Mouse (Mus musculus) forebrain, postnatal 0 days (tissue): ENCODE results near the gene Atat1. TPM values are rescaled to one million over a fixed set of nuclear protein-coding genes. Genes with fewer than 3 reads are reported as not detected.

Experiments
- ATAC-seq: fragments of 200-750 bp; cut with Nextera tagmentation; 2 replicates; pipeline ENCODE4 v1.8.0; 2017; ENCODE audit warnings: mild to moderate bottlenecking, moderate library complexity
- DNase-seq: peaks from one replicate; pipeline ENCODE4 v3.0.0-alpha.2; 2015
- H3K27ac ChIP-seq: fragments of 300-500 bp; sonication (generic); 2 replicates; pipeline ENCODE4 v1.5.1; 2014; ENCODE audit warnings: low read depth, mild to moderate bottlenecking, antibody characterized with exemption, low read length, moderate library complexity, mixed read lengths
- H3K27me3 ChIP-seq: fragments of 300-500 bp; sonication (generic); 2 replicates; pipeline ENCODE4 v1.6.1; 2014; ENCODE audit warnings: mild to moderate bottlenecking, low read length, mixed read lengths; ENCODE audit not compliant: insufficient read depth
- H3K36me3 ChIP-seq: fragments of 300-500 bp; sonication (generic); 2 replicates; pipeline ENCODE4 v1.6.1; 2014; ENCODE audit warnings: mild to moderate bottlenecking, moderate library complexity; ENCODE audit not compliant: insufficient read depth
- H3K4me1 ChIP-seq: fragments of 300-500 bp; sonication (generic); 2 replicates; pipeline ENCODE4 v1.6.1; 2014; ENCODE audit warnings: antibody characterized with exemption; ENCODE audit not compliant: insufficient read depth
- H3K4me2 ChIP-seq: fragments of 300-500 bp; sonication (generic); 2 replicates; pipeline ENCODE4 v1.6.1; 2014; ENCODE audit warnings: low read depth, mild to moderate bottlenecking, moderate library complexity
- H3K4me3 ChIP-seq: fragments of 300-500 bp; sonication (generic); 2 replicates; pipeline ENCODE4 v1.5.1; 2014; ENCODE audit warnings: low read depth, low read length, mixed read lengths
- H3K9ac ChIP-seq: fragments of 300-500 bp; sonication (generic); 2 replicates; pipeline ENCODE4 v1.6.1; 2014; ENCODE audit warnings: mild to moderate bottlenecking
- H3K9me3 ChIP-seq: fragments of 300-500 bp; sonication (generic); 2 replicates; pipeline ENCODE4 v1.6.1; 2016; ENCODE audit warnings: low read length
- CTCF ChIP-seq: sonication (generic); IDR thresholded peaks from 2 replicates; pipeline ENCODE4 v1.5.1; 2016; ENCODE audit warnings: antibody characterized with exemption, control low read depth, low read depth
- WGBS: fragments of 180-500 bp; shearing (Covaris S2); extraction: QIAGEN DNeasy Blood & Tissue Kit; methylation state at CpG from one replicate; pipeline ENCODE4 v1.1.7; 2014; 5-methylcytosine and 5-hydroxymethylcytosine counted together
- polyA plus RNA-seq: library from polyadenylated mRNA; unstranded; fragments of >200 nt; fragmentation: Nextera tagmentation; extraction: Ambion mirVana; gene quantifications from 2 replicates; pipeline ENCODE4 v1.2.1, GENCODE M21; 2015
- total RNA-seq: library from RNA; depleted of rRNA; stranded (reverse); fragments of >200 nt; gene quantifications from 2 replicates; pipeline ENCODE4 v1.2.3, GENCODE M21; 2014

Gene Atat1
- total and polyA plus RNA-seq, 2 experiments from 2014 or later = 218 to 379 TPM

- no peak overlapping the region for H3K27ac ChIP-seq
- H3K27me3 ChIP-seq = no peaks in the 10 kb centered on the region
- peaks cover 11% of the 10 kb centered on the region for H3K4me1 ChIP-seq
- no peak overlapping the region for H3K4me3 ChIP-seq
- peak; percentile 36; the same call in 1 of the 2 replicates for TF ChIP-seq CTCF
- H3K9me3 ChIP-seq = no peaks in the 10 kb centered on the region
- no peak overlapping the region for H3K4me2 ChIP-seq
- 81% methylated on average over 2 of the region's 2 CpGs for WGBS
- no peak for DNase-seq
- peaks cover 40% of the 10 kb centered on the region for H3K36me3 ChIP-seq
- no peak overlapping the region for H3K9ac ChIP-seq
- ATAC-seq = no peak
These were observed 2.3 kb downstream of the Atat1 start for GRCm38 (mm10) chr17:35907609-35908008.

GRCm38 (mm10) chr17:35905587-35905986, 4.3 kb downstream of the Atat1 start:
- H3K36me3 ChIP-seq = peaks cover 58% of the 10 kb centered on the region
- 91% methylated on average over 1 of the region's 1 CpGs for WGBS
- H3K4me3 ChIP-seq = no peak overlapping the region
- H3K9ac ChIP-seq = no peak overlapping the region
- no peak overlapping the region for H3K27ac ChIP-seq
- ATAC-seq (no peak), DNase-seq (no peak)
- H3K27me3 ChIP-seq = no peaks in the 10 kb centered on the region
- no peak overlapping the region for H3K4me2 ChIP-seq
- peaks cover 11% of the 10 kb centered on the region for H3K4me1 ChIP-seq
- H3K9me3 ChIP-seq = no peaks in the 10 kb centered on the region
- TF ChIP-seq CTCF = no peak

- H3K4me2 ChIP-seq = no peak overlapping the region
- no peak overlapping the region for H3K27ac ChIP-seq
- peaks cover 74% of the 10 kb centered on the region for H3K36me3 ChIP-seq
- H3K4me3 ChIP-seq = no peak overlapping the region
- H3K4me1 ChIP-seq = peaks cover 11% of the 10 kb centered on the region
- H3K9ac ChIP-seq = no peak overlapping the region
- ATAC-seq (no peak), DNase-seq (no peak)
- 84% methylated on average over 4 of the region's 4 CpGs for WGBS
- H3K27me3 ChIP-seq = no peaks in the 10 kb centered on the region
- H3K9me3 ChIP-seq = no peaks in the 10 kb centered on the region
- no peak for TF ChIP-seq CTCF
These were observed 5.9 kb downstream of the Atat1 start for GRCm38 (mm10) chr17:35903992-35904355.

- Histone ChIP-seq H3K9me3 (no peaks in the 10 kb centered on the region), H3K27me3 (no peaks in the 10 kb centered on the region), H3K4me2 (no peak overlapping the region), H3K9ac (no peak overlapping the region), H3K27ac (no peak overlapping the region), H3K4me3 (no peak overlapping the region), H3K4me1 (peaks cover 6% of the 10 kb centered on the region), H3K36me3 (peaks cover 75% of the 10 kb centered on the region)
- 89% methylated on average over 9 of the region's 9 CpGs for WGBS
- DNase-seq (no peak), ATAC-seq (no peak)
- TF ChIP-seq CTCF = no peak
These were observed 6.4 kb downstream of the Atat1 start for GRCm38 (mm10) chr17:35903343-35903991.

- H3K27me3 ChIP-seq = no peaks in the 10 kb centered on the region
- no peak overlapping the region for H3K27ac ChIP-seq
- no peak overlapping the region for H3K9ac ChIP-seq
- ATAC-seq = no peak
- no peak for DNase-seq
- 90% methylated on average over 3 of the region's 3 CpGs for WGBS
- no peak overlapping the region for H3K4me2 ChIP-seq
- H3K9me3 ChIP-seq = no peaks in the 10 kb centered on the region
- H3K36me3 ChIP-seq = peaks cover 65% of the 10 kb centered on the region
- peaks cover 7% of the 10 kb centered on the region for H3K4me1 ChIP-seq
- H3K4me3 ChIP-seq = no peak overlapping the region
- no peak for TF ChIP-seq CTCF
These were observed 9.2 kb downstream of the Atat1 start for GRCm38 (mm10) chr17:35900636-35901035.

- peak overlapping the region; percentile 91; the same call in 1 of the 2 replicates for H3K27ac ChIP-seq
- no peaks in the 10 kb centered on the region for H3K27me3 ChIP-seq
- 43% methylated on average over 23 of the region's 23 CpGs for WGBS
- H3K4me2 ChIP-seq = peak overlapping the region; percentile 97
- no peaks in the 10 kb centered on the region for H3K9me3 ChIP-seq
- TF ChIP-seq CTCF = no peak
- peak overlapping the region; percentile 79 for H3K9ac ChIP-seq
- DNase-seq = no peak
- ATAC-seq = peak; percentile 10; the same call in 1 of the 2 replicates
- H3K36me3 ChIP-seq = peaks cover 63% of the 10 kb centered on the region
- peak overlapping the region; percentile 76; the same call in 1 of the 2 replicates for H3K4me3 ChIP-seq
- peaks cover 9% of the 10 kb centered on the region for H3K4me1 ChIP-seq
These were observed 12.0 kb downstream of the Atat1 start for GRCm38 (mm10) chr17:35897644-35898573.
